Mouse (Mus musculus) MEL (cell line): ENCODE measurements around the gene Myo10. TPM values are rescaled to one million over a fixed set of nuclear protein-coding genes. Genes with fewer than 3 reads are reported as not detected.

Source experiments
- DNase-seq: peaks from one replicate; pipeline ENCODE4 v3.0.0; 2011; ENCODE audit warnings: low read depth, low spot score
- H3K27ac ChIP-seq: 2 replicates; pipeline ENCODE4 v1.5.1; 2012; ENCODE audit warnings: low read depth, mild to moderate bottlenecking, control low read depth, low read length, moderate library complexity; ENCODE audit not compliant: control insufficient read depth
- H3K27me3 ChIP-seq, 2 experiments: fragments of 150-350 bp in 1 of 2; sonication (generic) in 1 of 2; 2 replicates each; pipeline ENCODE4 v1.6.1; 2012; ENCODE audit warnings: low read length in 2 of 2, mild to moderate bottlenecking in 2 of 2, improper control_type of control experiment in 1 of 2, moderate library complexity in 1 of 2; ENCODE audit not compliant: insufficient read depth in 2 of 2, control insufficient read depth in 1 of 2
- H3K36me3 ChIP-seq, 2 experiments: 2 replicates each; pipeline ENCODE4 v1.6.1; 2012 to 2014; ENCODE audit warnings: low read length in 2 of 2, improper control_type of control experiment in 1 of 2, inconsistent platforms in 1 of 2, mild to moderate bottlenecking in 1 of 2; ENCODE audit not compliant: insufficient read depth in 2 of 2, control insufficient read depth in 1 of 2
- H3K4me1 ChIP-seq, 2 experiments: fragments of 150-350 bp in 1 of 2; sonication (generic) in 1 of 2; 2 replicates each; pipeline ENCODE4 v1.6.1; 2012; ENCODE audit warnings: low read length in 2 of 2, improper control_type of control experiment in 1 of 2, mild to moderate bottlenecking in 1 of 2; ENCODE audit not compliant: insufficient read depth in 2 of 2, control insufficient read depth in 1 of 2
- H3K4me3 ChIP-seq, 2 experiments: fragments of 150-350 bp in 1 of 2; sonication (generic) in 1 of 2; 2 replicates each; pipeline ENCODE4 v1.5.1; 2012; ENCODE audit warnings: low read depth in 2 of 2, low read length in 2 of 2, mild to moderate bottlenecking in 2 of 2, moderate library complexity in 2 of 2, control low read depth in 1 of 2, improper control_type of control experiment in 1 of 2; ENCODE audit not compliant: control insufficient read depth in 1 of 2, insufficient read depth in 1 of 2
- H3K79me2 ChIP-seq: 2 replicates; pipeline ENCODE4 v1.6.1; 2012; ENCODE audit warnings: mild to moderate bottlenecking, low read length, moderate library complexity; ENCODE audit not compliant: control insufficient read depth, poor library complexity, insufficient read depth
- H3K9ac ChIP-seq: 2 replicates; pipeline ENCODE4 v1.6.1; 2012; ENCODE audit warnings: low read depth, mild to moderate bottlenecking, control low read depth, low read length, moderate library complexity; ENCODE audit not compliant: control insufficient read depth, poor library complexity, severe bottlenecking
- H3K9me3 ChIP-seq: fragments of 150-350 bp; sonication (generic); replicated peaks from 2 replicates; pipeline ENCODE4 v1.6.1; 2012; ENCODE audit warnings: mild to moderate bottlenecking, low read length, improper control_type of control experiment, moderate library complexity; ENCODE audit not compliant: insufficient read depth
- BHLHE40 ChIP-seq: IDR thresholded peaks from 2 replicates; pipeline ENCODE4 v1.6.1; 2012; ENCODE audit warnings: low read depth, mild to moderate bottlenecking, inconsistent platforms, low read length, improper control_type of control experiment, borderline replicate concordance
- CHD1 ChIP-seq: IDR thresholded peaks from 2 replicates; pipeline ENCODE4 v1.6.1; 2012; ENCODE audit warnings: low read depth, mild to moderate bottlenecking, inconsistent platforms, low read length, improper control_type of control experiment
- CTCF ChIP-seq, 3 experiments: IDR thresholded peaks in 2 of 3; conservative IDR thresholded peaks in 1 of 3; 2 replicates each; pipeline ENCODE4 v1.5.1; 2011 to 2012; ENCODE audit warnings: low read length in 3 of 3, low read depth in 2 of 3, mild to moderate bottlenecking in 2 of 3, improper control_type of control experiment in 1 of 3, inconsistent platforms in 1 of 3, mixed read lengths in 1 of 3, moderate library complexity in 1 of 3; ENCODE audit not compliant: control insufficient read depth in 1 of 3, insufficient read depth in 1 of 3, poor library complexity in 1 of 3, severe bottlenecking in 1 of 3
- E2F4 ChIP-seq: IDR thresholded peaks from 2 replicates; pipeline ENCODE4 v1.6.1; 2011; ENCODE audit warnings: low read depth, low read length, improper control_type of control experiment, borderline replicate concordance
- EP300 ChIP-seq, 2 experiments: IDR thresholded peaks; 2 replicates each; pipeline ENCODE4 v1.6.1; 2011; ENCODE audit warnings: improper control_type of control experiment in 2 of 2, low read length in 2 of 2, low read depth in 1 of 2, mild to moderate bottlenecking in 1 of 2
- GATA1 ChIP-seq: IDR thresholded peaks from 2 replicates; pipeline ENCODE4 v1.6.1; 2011; ENCODE audit warnings: low read depth, low read length, improper control_type of control experiment
- MAZ ChIP-seq: IDR thresholded peaks from 2 replicates; pipeline ENCODE4 v1.6.1; 2012; ENCODE audit warnings: low read depth, mild to moderate bottlenecking, inconsistent platforms, low read length, improper control_type of control experiment
- NELFE ChIP-seq: IDR thresholded peaks from 2 replicates; pipeline ENCODE4 v1.6.1; 2011; ENCODE audit warnings: low read depth, low read length, improper control_type of control experiment
- POLR2A ChIP-seq, 2 experiments: IDR thresholded peaks; 2 replicates each; pipeline ENCODE4 v1.6.1; 2011 to 2012; ENCODE audit warnings: low read length in 2 of 2, mild to moderate bottlenecking in 2 of 2, control low read depth in 1 of 2, improper control_type of control experiment in 1 of 2, low read depth in 1 of 2, moderate library complexity in 1 of 2; ENCODE audit not compliant: control insufficient read depth in 1 of 2, insufficient read depth in 1 of 2, poor library complexity in 1 of 2
- SMC3 ChIP-seq: IDR thresholded peaks from 2 replicates; pipeline ENCODE4 v1.6.1; 2011; ENCODE audit warnings: low read depth, low read length, improper control_type of control experiment
- TAL1 ChIP-seq: IDR thresholded peaks from 2 replicates; pipeline ENCODE4 v1.6.1; 2012; ENCODE audit warnings: mild to moderate bottlenecking, inconsistent platforms, low read length, moderate library complexity, mixed read lengths
- USF1 ChIP-seq: IDR thresholded peaks from 2 replicates; pipeline ENCODE4 v1.6.1; 2014; ENCODE audit warnings: low read depth, mild to moderate bottlenecking, inconsistent platforms, low read length, improper control_type of control experiment, moderate library complexity
- USF2 ChIP-seq, 2 experiments: IDR thresholded peaks; 2 replicates each; pipeline ENCODE4 v1.6.1; 2011 to 2012; ENCODE audit warnings: improper control_type of control experiment in 2 of 2, low read length in 2 of 2, borderline replicate concordance in 1 of 2, inconsistent platforms in 1 of 2, low read depth in 1 of 2, mild to moderate bottlenecking in 1 of 2; ENCODE audit not compliant: insufficient read depth in 1 of 2
- ZC3H11A ChIP-seq: IDR thresholded peaks from 2 replicates; pipeline ENCODE4 v1.6.1; 2012; ENCODE audit warnings: low read depth, mild to moderate bottlenecking, inconsistent platforms, low read length, improper control_type of control experiment
- ZMIZ1 ChIP-seq: IDR thresholded peaks from 2 replicates; pipeline ENCODE4 v1.6.1; 2012; ENCODE audit warnings: low read depth, mild to moderate bottlenecking, inconsistent platforms, low read length, improper control_type of control experiment, moderate library complexity
- polyA plus RNA-seq, 2 experiments: library from polyadenylated mRNA; stranded (reverse) in 1 of 2; unstranded in 1 of 2; fragments of >175 nt in 1 of 2; fragments of >200 nt in 1 of 2; gene quantifications; 2 replicates each; pipeline versions ENCODE4 v1.2.1 to v1.2.4; 2012; ENCODE audit warnings: low replicate concordance in 2 of 2, low read depth in 1 of 2; ENCODE audit not compliant: insufficient read length in 2 of 2, insufficient read depth in 1 of 2, missing spikeins in 1 of 2
- total RNA-seq: library from RNA; depleted of rRNA; stranded (reverse); fragments of 300-350 nt; gene quantifications from 2 replicates; pipeline ENCODE4 v1.2.3, GENCODE M21; 2012

Gene Myo10
- total and polyA plus RNA-seq, 3 experiments = 0.01 TPM; not detected in 2

GRCm38 (mm10) chr15:25682953-25683507 lies 60.7 kb downstream of the Myo10 start:
- no peak overlapping the region for H3K27ac ChIP-seq
- no peak overlapping the region for H3K9ac ChIP-seq
- TF ChIP-seq CTCF (IDR thresholded peaks at IDR 0.05 in 2 of 3, conservative IDR thresholded peaks at IDR 0.05 in 1 of 3; ENCODE audit: control insufficient read depth in 1 of 3, insufficient read depth in 1 of 3, low read depth in 2 of 3, low read length in 3 of 3, poor library complexity in 1 of 3, severe bottlenecking in 1 of 3) (no peak), NELFE (no peak), ZMIZ1 (no peak), USF1 (no peak), BHLHE40 (no peak), CHD1 (no peak)
- H3K27me3 ChIP-seq = no peaks in the 10 kb centered on the region
- H3K4me1 ChIP-seq = no peaks in the 10 kb centered on the region
- no peaks in the 10 kb centered on the region for H3K36me3 ChIP-seq
- no peaks in the 10 kb centered on the region for H3K9me3 ChIP-seq
- H3K4me3 ChIP-seq = no peak overlapping the region
- no peak for DNase-seq
- no peaks in the 10 kb centered on the region for H3K79me2 ChIP-seq

GRCm38 (mm10) chr15:25685186-25685585 lies 62.9 kb downstream of the Myo10 start:
- Histone ChIP-seq H3K9ac (no peak overlapping the region), H3K27ac (no peak overlapping the region), H3K79me2 (no peaks in the 10 kb centered on the region), H3K36me3 (no peaks in the 10 kb centered on the region), H3K9me3 (no peaks in the 10 kb centered on the region), H3K27me3 (no peaks in the 10 kb centered on the region), H3K4me3 (no peak overlapping the region), H3K4me1 (no peaks in the 10 kb centered on the region)
- no peak for TF ChIP-seq BHLHE40
- no peak for TF ChIP-seq GATA1
- no peak for TF ChIP-seq ZC3H11A
- TF ChIP-seq CHD1 = no peak
- no peak for DNase-seq

GRCm38 (mm10) chr15:25688424-25689283 lies 66.3 kb downstream of the Myo10 start:
- DNase-seq = no peak
- Histone ChIP-seq H3K27me3 (no peaks in the 10 kb centered on the region), H3K27ac (no peak overlapping the region), H3K36me3 (no peaks in the 10 kb centered on the region), H3K4me3 (no peak overlapping the region), H3K79me2 (no peaks in the 10 kb centered on the region), H3K9me3 (no peaks in the 10 kb centered on the region)
- TF ChIP-seq EP300 (IDR thresholded peaks at IDR 0.05; ENCODE audit: low read depth in 1 of 2, low read length in 2 of 2) = no peak
- no peak for TF ChIP-seq NELFE
- TF ChIP-seq E2F4 = no peak
- no peak for TF ChIP-seq MAZ
- no peak for TF ChIP-seq SMC3
- TF ChIP-seq POLR2A (IDR thresholded peaks at IDR 0.05; ENCODE audit: control insufficient read depth in 1 of 2, insufficient read depth in 1 of 2, low read depth in 1 of 2, low read length in 2 of 2, poor library complexity in 1 of 2) = no peak
- no peak for TF ChIP-seq USF2 (IDR thresholded peaks at IDR 0.05; ENCODE audit: borderline replicate concordance in 1 of 2, insufficient read depth in 1 of 2, low read depth in 1 of 2, low read length in 2 of 2)
- no peak for TF ChIP-seq TAL1
- TF ChIP-seq, all 39 proteins: peak for 0
- Histone ChIP-seq H3K9ac (no peak overlapping the region), H3K4me1 (no peaks in the 10 kb centered on the region)
